Mouse (Mus musculus) CH12.LX (cell line): Measurements from ENCODE around the gene Actl6b.

ENCODE experiments used
- ELF1 ChIP-seq: IDR thresholded peaks from 2 replicates; pipeline ENCODE4 v1.6.1; 2014; ENCODE audit warnings: low read depth, mild to moderate bottlenecking, inconsistent platforms, low read length, improper control_type of control experiment
- EP300 ChIP-seq: IDR thresholded peaks from 2 replicates; pipeline ENCODE4 v1.6.1; 2011; ENCODE audit warnings: low read length, improper control_type of control experiment
- ETS1 ChIP-seq: conservative IDR thresholded peaks from 2 replicates; pipeline ENCODE4 v1.6.1; 2012; ENCODE audit warnings: low read depth, mild to moderate bottlenecking, inconsistent platforms, low read length, improper control_type of control experiment, moderate library complexity
- HCFC1 ChIP-seq: IDR thresholded peaks from 2 replicates; pipeline ENCODE4 v1.6.1; 2012; ENCODE audit warnings: low read depth, mild to moderate bottlenecking, inconsistent platforms, low read length, improper control_type of control experiment
- MAX ChIP-seq: IDR thresholded peaks from 2 replicates; pipeline ENCODE4 v1.6.1; 2011; ENCODE audit warnings: low read length, improper control_type of control experiment
- POLR2A ChIP-seq: IDR thresholded peaks from 2 replicates; pipeline ENCODE4 v1.6.1; 2011; ENCODE audit warnings: low read depth, mild to moderate bottlenecking, improper control_type of control experiment, low read length
- TCF12 ChIP-seq: IDR thresholded peaks from 2 replicates; pipeline ENCODE4 v1.6.1; 2014; ENCODE audit warnings: low read depth, mild to moderate bottlenecking, inconsistent platforms, low read length, improper control_type of control experiment
- ZNF384 ChIP-seq: IDR thresholded peaks from 2 replicates; pipeline ENCODE4 v1.6.1; 2012; ENCODE audit warnings: low read depth, low read length, improper control_type of control experiment, inconsistent platforms

- TF ChIP-seq MAX (no peak), ELF1 (no peak), POLR2A (no peak), TCF12 (no peak), ETS1 (no peak), HCFC1 (no peak), EP300 (no peak), ZNF384 (no peak)
Measured at GRCm38 (mm10) chr5:137534762-137535161, 18.6 kb upstream of the Actl6b start.
